Mouse (Mus musculus) CH12.LX (cell line): ENCODE results near the gene Ghitm.

ENCODE experiments used
- CHD1 ChIP-seq: IDR thresholded peaks from 2 replicates; pipeline ENCODE4 v1.6.1; 2012; ENCODE audit warnings: low read depth, low read length, improper control_type of control experiment, inconsistent platforms
- CTCF ChIP-seq, 2 experiments: IDR thresholded peaks in 1 of 2; conservative IDR thresholded peaks in 1 of 2; 2 replicates each; pipeline ENCODE4 v1.5.1; 2011 to 2012; ENCODE audit warnings: low read depth in 2 of 2, low read length in 2 of 2, improper control_type of control experiment in 1 of 2, inconsistent platforms in 1 of 2, mild to moderate bottlenecking in 1 of 2, moderate library complexity in 1 of 2
- EP300 ChIP-seq: IDR thresholded peaks from 2 replicates; pipeline ENCODE4 v1.6.1; 2011; ENCODE audit warnings: low read length, improper control_type of control experiment
- MAX ChIP-seq: IDR thresholded peaks from 2 replicates; pipeline ENCODE4 v1.6.1; 2011; ENCODE audit warnings: low read length, improper control_type of control experiment
- NELFE ChIP-seq: IDR thresholded peaks from 2 replicates; pipeline ENCODE4 v1.6.1; 2011; ENCODE audit warnings: low read depth, low read length, improper control_type of control experiment
- POLR2AphosphoS2 ChIP-seq: IDR thresholded peaks from 2 replicates; pipeline ENCODE4 v1.6.1; 2011; ENCODE audit warnings: low read depth, low read length, improper control_type of control experiment

- TF ChIP-seq MAX: no peak
- no peak for TF ChIP-seq NELFE
- no peak for TF ChIP-seq CTCF (conservative IDR thresholded peaks at IDR 0.05 in 1 of 2, IDR thresholded peaks at IDR 0.05 in 1 of 2; ENCODE audit: low read depth in 2 of 2, low read length in 2 of 2)
- TF ChIP-seq EP300: no peak
- TF ChIP-seq POLR2AphosphoS2: no peak
- TF ChIP-seq CHD1: no peak
Measured at GRCm38 (mm10) chr14:37105846-37106245, 29.2 kb downstream of the Ghitm start.
